Mouse (Mus musculus): Measurements from ENCODE around the gene Scyl1. TPM values are rescaled to one million over a fixed set of nuclear protein-coding genes. Genes with fewer than 3 reads are reported as not detected.
A peak's percentile ranks its signal among the peaks of the same experiment; 100 is the strongest.

Scyl1 gene
- polyA plus RNA-seq, 1 experiment from 2014 or later: 56.9 TPM

DNA sequence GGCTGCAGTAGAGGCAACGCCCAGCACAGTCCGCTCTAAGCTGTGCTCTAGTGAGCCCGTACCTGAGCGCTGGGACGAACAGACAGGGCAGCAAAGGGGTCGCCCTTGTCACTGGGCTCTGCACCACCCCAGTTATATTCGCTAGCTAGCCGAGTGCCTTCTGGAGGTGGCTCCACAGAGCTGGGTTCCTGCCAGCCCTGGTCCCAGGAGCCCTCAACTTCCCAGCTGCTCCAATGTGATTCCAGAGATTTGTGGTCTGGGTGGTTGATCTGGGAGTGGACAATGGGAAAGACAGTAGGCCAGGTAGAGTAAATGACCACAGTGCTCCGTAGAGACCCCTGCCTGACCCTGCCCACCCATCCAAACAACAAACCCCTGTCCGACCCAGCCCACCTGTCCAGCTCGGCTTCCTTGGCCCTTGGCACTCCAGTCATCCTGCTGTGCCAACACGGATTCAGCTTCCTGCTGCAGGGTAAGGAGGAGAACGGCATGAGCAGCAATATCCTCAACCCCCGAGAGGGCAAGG is 12.3 kb downstream of the Scyl1 start:
- ATAC-seq (ENCODE audit: insufficient number of reproducible peaks, insufficient read depth, low FRiP score, low read depth): no peak
- H3K27ac ChIP-seq (replicated peaks in 1 of 2; ENCODE audit: control insufficient read depth in 1 of 2, insufficient read depth in 1 of 2, low read depth in 2 of 2, low read length in 2 of 2): no peak overlapping the region
- no peak overlapping the region for H3K4me2 ChIP-seq (ENCODE audit: low read length)
- peaks cover 8% of the 10 kb centered on the region; the same call in 1 of the 2 replicates for H3K27me3 ChIP-seq (ENCODE audit: control insufficient read depth, insufficient read depth, low read length)
- H3K9ac ChIP-seq (ENCODE audit: low read length): no peak overlapping the region
- no peaks in the 10 kb centered on the region for H3K9me3 ChIP-seq (ENCODE audit: control insufficient read depth, low read length)
- WGBS: 89% methylated on average over 14 of the region's 14 CpGs
- H3K36me3 ChIP-seq (ENCODE audit: control insufficient read depth, insufficient read depth, low read length): peaks cover 76% of the 10 kb centered on the region
- H3K4me1 ChIP-seq (ENCODE audit: control insufficient read depth in 2 of 2, insufficient read depth in 2 of 2, low read length in 2 of 2): peaks cover 4 to 13% of the 10 kb centered on the region in 2 experiments; a peak in 3 of 4 replicates
- no peak overlapping the region for H3K4me3 ChIP-seq (ENCODE audit: control insufficient read depth in 1 of 2, insufficient read depth in 1 of 2, low read depth in 1 of 2, low read length in 2 of 2)

DNA sequence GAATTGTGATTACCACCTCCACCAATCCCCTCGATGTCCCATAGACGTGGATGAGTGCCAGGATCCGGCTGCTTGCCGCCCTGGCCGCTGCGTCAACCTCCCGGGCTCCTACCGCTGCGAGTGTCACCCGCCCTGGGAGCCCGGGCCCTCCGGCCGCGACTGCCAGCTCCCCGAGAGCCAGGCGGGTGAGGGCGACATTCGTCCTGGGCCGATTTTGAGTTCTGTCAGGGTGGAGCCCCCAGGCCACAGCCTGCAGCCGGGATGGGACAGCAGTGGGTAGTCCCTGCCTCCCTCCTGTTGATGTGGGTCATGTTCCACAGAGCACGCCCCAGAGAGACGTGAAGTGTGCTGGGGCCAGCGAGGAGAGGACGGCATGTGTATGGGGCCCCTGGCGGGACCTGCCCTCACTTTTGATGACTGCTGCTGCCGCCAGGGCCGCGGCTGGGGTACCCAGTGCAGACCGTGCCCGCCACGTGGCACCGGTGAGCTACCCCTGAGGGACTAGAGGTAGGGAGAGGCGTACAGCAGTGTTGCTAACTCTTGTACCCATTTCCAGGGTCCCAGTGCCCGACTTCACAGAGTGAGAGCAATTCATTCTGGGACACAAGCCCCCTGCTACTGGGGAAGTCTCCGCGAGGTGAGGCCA is 14.1 kb downstream of the Scyl1 start:
- 16% methylated on average over 36 of the region's 36 CpGs for WGBS
- no peak overlapping the region for H3K27ac ChIP-seq (replicated peaks in 1 of 2; ENCODE audit: control insufficient read depth in 1 of 2, insufficient read depth in 1 of 2, low read depth in 2 of 2, low read length in 2 of 2)
- H3K4me3 ChIP-seq (ENCODE audit: control insufficient read depth in 1 of 2, insufficient read depth in 1 of 2, low read depth in 1 of 2, low read length in 2 of 2): peak overlapping the region; percentile 18 to 27; a peak in 3 of 4 replicates
- ATAC-seq (ENCODE audit: insufficient number of reproducible peaks, insufficient read depth, low FRiP score, low read depth): no peak
- peak overlapping the region; percentile 66 for H3K4me2 ChIP-seq (ENCODE audit: low read length)
- H3K36me3 ChIP-seq (ENCODE audit: control insufficient read depth, insufficient read depth, low read length): peaks cover 68% of the 10 kb centered on the region
- H3K9ac ChIP-seq (ENCODE audit: low read length): peak overlapping the region; percentile 64
- peaks cover 4 to 13% of the 10 kb centered on the region in 2 experiments; a peak in 3 of 4 replicates for H3K4me1 ChIP-seq (ENCODE audit: control insufficient read depth in 2 of 2, insufficient read depth in 2 of 2, low read length in 2 of 2)
- H3K27me3 ChIP-seq (ENCODE audit: control insufficient read depth, insufficient read depth, low read length): peaks cover 23% of the 10 kb centered on the region
- H3K9me3 ChIP-seq (ENCODE audit: control insufficient read depth, low read length): no peaks in the 10 kb centered on the region

DNA sequence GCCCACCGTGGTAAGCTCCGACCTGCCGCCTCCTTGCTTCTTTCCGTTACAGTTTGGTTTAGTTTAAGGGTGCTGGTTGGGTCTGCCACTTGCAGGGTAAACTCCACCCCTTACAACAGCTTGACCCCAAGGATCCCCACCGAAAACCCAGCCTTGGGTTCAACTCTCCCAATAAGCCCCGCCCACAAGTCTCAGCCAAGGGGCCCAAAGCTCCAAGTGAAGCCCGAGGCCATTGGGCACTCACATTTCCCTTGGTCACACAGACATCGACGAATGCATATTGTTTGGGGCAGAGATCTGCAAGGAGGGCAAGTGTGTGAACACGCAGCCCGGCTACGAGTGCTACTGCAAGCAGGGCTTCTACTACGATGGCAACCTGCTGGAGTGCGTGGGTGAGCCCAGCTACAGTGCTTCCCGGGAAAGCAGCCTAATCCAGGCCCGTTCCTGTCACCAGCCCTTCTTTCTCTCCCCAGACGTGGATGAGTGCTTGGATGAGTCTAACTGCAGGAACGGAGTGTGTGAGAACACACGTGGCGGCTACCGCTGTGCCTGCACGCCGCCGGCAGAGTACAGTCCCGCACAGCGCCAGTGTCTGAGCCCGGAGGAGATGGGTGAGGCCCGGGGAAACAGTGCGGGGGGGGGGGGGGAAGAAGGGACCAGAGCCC is 14.8 kb downstream of the Scyl1 start:
- no peak overlapping the region for H3K27ac ChIP-seq (replicated peaks in 1 of 2; ENCODE audit: control insufficient read depth in 1 of 2, insufficient read depth in 1 of 2, low read depth in 2 of 2, low read length in 2 of 2)
- no peak for ATAC-seq (ENCODE audit: insufficient number of reproducible peaks, insufficient read depth, low FRiP score, low read depth)
- WGBS: 12% methylated on average over 27 of the region's 29 CpGs
- peak overlapping the region; percentile 66 for H3K4me2 ChIP-seq (ENCODE audit: low read length)
- H3K9ac ChIP-seq (ENCODE audit: low read length): peak overlapping the region; percentile 64
- peaks cover 61% of the 10 kb centered on the region for H3K36me3 ChIP-seq (ENCODE audit: control insufficient read depth, insufficient read depth, low read length)
- H3K9me3 ChIP-seq (ENCODE audit: control insufficient read depth, low read length): no peaks in the 10 kb centered on the region
- peaks cover 4 to 17% of the 10 kb centered on the region in 2 experiments; a peak in 3 of 4 replicates for H3K4me1 ChIP-seq (ENCODE audit: control insufficient read depth in 2 of 2, insufficient read depth in 2 of 2, low read length in 2 of 2)
- peak overlapping the region; percentile 18 to 27; a peak in 3 of 4 replicates for H3K4me3 ChIP-seq (ENCODE audit: control insufficient read depth in 1 of 2, insufficient read depth in 1 of 2, low read depth in 1 of 2, low read length in 2 of 2)
- peaks cover 30% of the 10 kb centered on the region for H3K27me3 ChIP-seq (ENCODE audit: control insufficient read depth, insufficient read depth, low read length)

DNA sequence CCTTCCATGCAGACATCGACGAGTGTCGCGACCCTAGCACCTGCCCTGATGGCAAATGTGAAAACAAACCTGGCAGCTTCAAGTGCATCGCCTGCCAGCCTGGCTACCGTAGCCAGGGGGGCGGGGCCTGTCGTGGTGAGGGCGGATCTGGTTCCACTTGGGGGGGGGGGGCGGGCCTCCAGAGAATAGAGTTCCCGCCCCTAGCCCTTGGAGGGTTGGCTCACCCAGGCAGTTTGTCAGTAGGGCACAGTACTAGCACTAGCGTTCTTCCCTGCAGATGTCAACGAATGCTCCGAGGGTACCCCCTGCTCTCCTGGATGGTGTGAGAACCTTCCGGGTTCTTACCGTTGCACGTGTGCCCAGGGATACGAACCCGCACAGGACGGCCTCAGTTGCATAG is 19.5 kb downstream of the Scyl1 start:
- no peak for ATAC-seq (ENCODE audit: insufficient number of reproducible peaks, insufficient read depth, low FRiP score, low read depth)
- Histone ChIP-seq H3K4me2 (ENCODE audit: low read length) (no peak overlapping the region), H3K9ac (ENCODE audit: low read length) (no peak overlapping the region), H3K9me3 (ENCODE audit: control insufficient read depth, low read length) (no peaks in the 10 kb centered on the region), H3K27ac (replicated peaks in 1 of 2; ENCODE audit: control insufficient read depth in 1 of 2, insufficient read depth in 1 of 2, low read depth in 2 of 2, low read length in 2 of 2) (no peak overlapping the region), H3K4me1 (ENCODE audit: control insufficient read depth in 2 of 2, insufficient read depth in 2 of 2, low read length in 2 of 2) (peaks cover 2 to 18% of the 10 kb centered on the region in 2 experiments; a peak in 3 of 4 replicates), H3K4me3 (ENCODE audit: control insufficient read depth in 1 of 2, insufficient read depth in 1 of 2, low read depth in 1 of 2, low read length in 2 of 2) (no peak overlapping the region), H3K27me3 (ENCODE audit: control insufficient read depth, insufficient read depth, low read length) (peaks cover 56% of the 10 kb centered on the region), H3K36me3 (ENCODE audit: control insufficient read depth, insufficient read depth, low read length) (peaks cover 29% of the 10 kb centered on the region)
- WGBS: 11% methylated on average over 20 of the region's 20 CpGs

DNA sequence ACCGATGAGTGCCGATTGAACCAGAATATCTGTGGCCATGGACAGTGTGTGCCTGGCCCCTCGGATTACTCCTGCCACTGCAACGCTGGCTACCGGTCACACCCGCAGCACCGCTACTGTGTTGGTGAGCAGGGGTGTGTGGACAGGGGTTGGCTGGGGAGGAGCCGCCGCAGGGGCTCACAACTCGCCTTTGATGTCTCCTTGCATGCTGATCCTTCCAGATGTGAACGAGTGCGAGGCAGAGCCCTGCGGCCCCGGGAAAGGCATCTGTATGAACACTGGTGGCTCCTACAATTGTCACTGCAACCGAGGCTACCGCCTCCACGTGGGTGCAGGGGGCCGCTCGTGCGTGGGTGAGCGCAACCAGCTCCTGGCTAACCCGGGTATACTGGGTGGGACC is 20.3 kb downstream of the Scyl1 start:
- H3K4me1 ChIP-seq (ENCODE audit: control insufficient read depth in 2 of 2, insufficient read depth in 2 of 2, low read length in 2 of 2): peaks cover 10 to 18% of the 10 kb centered on the region in 2 experiments; a peak in 3 of 4 replicates
- H3K27me3 ChIP-seq (ENCODE audit: control insufficient read depth, insufficient read depth, low read length): peaks cover 59% of the 10 kb centered on the region
- H3K27ac ChIP-seq (replicated peaks in 1 of 2; ENCODE audit: control insufficient read depth in 1 of 2, insufficient read depth in 1 of 2, low read depth in 2 of 2, low read length in 2 of 2): no peak overlapping the region
- no peak overlapping the region for H3K4me2 ChIP-seq (ENCODE audit: low read length)
- H3K4me3 ChIP-seq (ENCODE audit: control insufficient read depth in 1 of 2, insufficient read depth in 1 of 2, low read depth in 1 of 2, low read length in 2 of 2): no peak overlapping the region
- H3K36me3 ChIP-seq (ENCODE audit: control insufficient read depth, insufficient read depth, low read length): peaks cover 29% of the 10 kb centered on the region
- H3K9ac ChIP-seq (ENCODE audit: low read length): no peak overlapping the region
- no peak for ATAC-seq (ENCODE audit: insufficient number of reproducible peaks, insufficient read depth, low FRiP score, low read depth)
- H3K9me3 ChIP-seq (ENCODE audit: control insufficient read depth, low read length): no peaks in the 10 kb centered on the region
- 13% methylated on average over 22 of the region's 22 CpGs for WGBS

DNA sequence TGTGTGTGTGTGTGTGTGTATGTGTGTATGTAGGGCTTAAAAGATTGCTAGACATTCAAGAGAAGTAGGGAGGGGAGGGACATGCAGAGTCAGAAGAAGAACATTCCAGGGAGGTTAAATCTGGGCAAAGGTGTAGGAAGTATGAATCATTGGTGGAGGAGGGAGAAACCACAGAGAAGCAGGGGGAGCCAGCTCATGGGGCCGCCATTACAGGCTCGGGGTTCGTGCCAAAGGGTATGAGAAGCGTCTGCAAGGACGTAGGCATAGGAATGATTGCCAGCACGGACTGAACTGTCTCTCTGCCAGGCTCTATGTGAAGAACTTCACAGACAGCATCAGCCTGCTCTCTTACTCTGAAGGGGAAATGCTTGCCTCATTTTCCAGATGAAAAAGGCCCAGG is 21.7 kb downstream of the Scyl1 start:
- H3K4me1 ChIP-seq (ENCODE audit: control insufficient read depth in 2 of 2, insufficient read depth in 2 of 2, low read length in 2 of 2): peaks cover 15 to 26% of the 10 kb centered on the region in 2 experiments; a peak in 3 of 4 replicates
- no peak overlapping the region for H3K4me3 ChIP-seq (ENCODE audit: control insufficient read depth in 1 of 2, insufficient read depth in 1 of 2, low read depth in 1 of 2, low read length in 2 of 2)
- H3K27ac ChIP-seq (replicated peaks in 1 of 2; ENCODE audit: control insufficient read depth in 1 of 2, insufficient read depth in 1 of 2, low read depth in 2 of 2, low read length in 2 of 2): no peak overlapping the region
- no peaks in the 10 kb centered on the region for H3K9me3 ChIP-seq (ENCODE audit: control insufficient read depth, low read length)
- H3K27me3 ChIP-seq (ENCODE audit: control insufficient read depth, insufficient read depth, low read length): peaks cover 59% of the 10 kb centered on the region
- no peak overlapping the region for H3K9ac ChIP-seq (ENCODE audit: low read length)
- no peak for ATAC-seq (ENCODE audit: insufficient number of reproducible peaks, insufficient read depth, low FRiP score, low read depth)
- WGBS: 72% methylated on average over 6 of the region's 6 CpGs
- peaks cover 27% of the 10 kb centered on the region for H3K36me3 ChIP-seq (ENCODE audit: control insufficient read depth, insufficient read depth, low read length)
- H3K4me2 ChIP-seq (ENCODE audit: low read length): no peak overlapping the region

DNA sequence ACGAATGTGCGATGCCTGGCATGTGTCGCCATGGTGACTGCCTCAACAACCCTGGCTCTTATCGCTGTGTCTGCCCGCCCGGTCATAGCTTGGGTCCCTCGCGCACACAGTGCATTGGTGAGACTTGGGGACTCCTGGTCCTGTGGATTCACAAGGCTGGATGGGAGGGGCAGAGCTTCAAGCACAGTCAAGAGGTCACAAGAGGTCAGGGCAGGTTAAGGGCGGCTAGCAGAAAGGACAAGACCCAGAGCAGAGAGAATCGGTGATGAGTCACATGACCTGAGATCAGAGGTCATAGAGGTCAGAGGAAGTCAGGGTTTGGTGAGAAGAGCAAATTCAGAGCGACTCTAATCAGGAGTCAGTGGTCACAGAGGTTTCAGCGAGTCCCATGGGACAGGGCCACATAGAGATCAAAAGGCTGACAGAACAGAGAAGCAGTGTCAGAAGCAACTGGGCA is 24.3 kb downstream of the Scyl1 start:
- Histone ChIP-seq H3K36me3 (ENCODE audit: control insufficient read depth, insufficient read depth, low read length) (peaks cover 14% of the 10 kb centered on the region), H3K9ac (ENCODE audit: low read length) (no peak overlapping the region), H3K4me3 (ENCODE audit: control insufficient read depth in 1 of 2, insufficient read depth in 1 of 2, low read depth in 1 of 2, low read length in 2 of 2) (no peak overlapping the region), H3K27me3 (ENCODE audit: control insufficient read depth, insufficient read depth, low read length) (peaks cover 42% of the 10 kb centered on the region), H3K4me1 (ENCODE audit: control insufficient read depth in 2 of 2, insufficient read depth in 2 of 2, low read length in 2 of 2) (peaks cover 22 to 43% of the 10 kb centered on the region in 2 experiments), H3K4me2 (ENCODE audit: low read length) (no peak overlapping the region), H3K27ac (replicated peaks in 1 of 2; ENCODE audit: control insufficient read depth in 1 of 2, insufficient read depth in 1 of 2, low read depth in 2 of 2, low read length in 2 of 2) (no peak overlapping the region), H3K9me3 (ENCODE audit: control insufficient read depth, low read length) (no peaks in the 10 kb centered on the region)
- WGBS: 28% methylated on average over 12 of the region's 12 CpGs
- ATAC-seq (ENCODE audit: insufficient number of reproducible peaks, insufficient read depth, low FRiP score, low read depth): no peak
